8 mouse cellular contexts compared by ENCODE assay signal in the genomic region with DNA sequence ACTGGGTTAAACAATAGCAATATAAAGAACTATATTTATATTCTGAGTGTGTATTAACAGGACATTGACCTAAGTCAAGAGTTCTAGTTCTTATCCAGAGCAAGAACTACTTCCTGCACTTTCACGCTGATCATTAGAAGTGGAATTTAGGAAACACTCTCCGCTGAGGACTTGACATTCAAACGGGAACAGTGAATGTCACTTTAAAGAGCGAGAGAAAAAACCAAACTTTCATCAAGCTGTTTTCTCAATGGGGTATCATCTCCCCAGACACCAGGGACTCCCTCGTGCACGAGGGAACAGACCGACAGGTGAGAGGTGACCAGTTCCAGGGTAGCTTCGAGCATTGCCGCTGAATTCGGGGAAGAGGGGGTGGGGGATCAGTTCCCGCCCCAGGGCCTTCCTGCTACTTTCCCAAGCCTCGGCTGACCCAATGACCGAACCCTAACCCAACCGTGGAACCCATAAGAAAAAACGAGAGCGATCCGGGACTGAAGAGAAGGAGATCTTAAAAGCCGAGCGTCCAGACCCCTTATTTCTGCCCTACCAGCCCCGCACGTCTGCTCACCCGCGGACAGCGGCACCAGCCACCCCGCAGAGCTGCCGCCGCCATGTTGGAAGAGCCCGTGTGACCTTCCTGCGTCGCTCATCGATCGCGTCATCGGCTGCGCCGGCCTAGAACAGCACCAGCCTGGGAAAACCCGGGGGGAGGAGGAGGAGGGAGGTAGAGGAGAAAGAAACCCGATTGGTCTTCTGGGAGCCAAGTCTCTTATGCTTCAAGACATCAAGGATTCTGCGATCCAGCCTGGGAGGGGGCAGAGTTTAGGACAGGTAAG. TPM values are rescaled to one million over a fixed set of nuclear protein-coding genes. Genes with fewer than 3 reads are reported as not detected.
A peak's percentile ranks its signal among the peaks of the same experiment; 100 is the strongest.
DNase-seq lines count a peak whose midpoint lies in the region; ATAC-seq and TF ChIP-seq lines count a peak whose summit lies in the region.

A gene (minus strand): TSS at position 639 of the 836 bp plus-strand sequence.

- H3K27ac ChIP-seq in MEL (ENCODE audit: control insufficient read depth, low read depth, low read length), result peak within 1 kb of the TSS; percentile 69
- H3K27ac ChIP-seq in cerebellum, adult 2 months (ENCODE audit: insufficient read depth, low read length), result peak within 1 kb of the TSS; percentile 76
- peak within 1 kb of the TSS; percentile 80 for H3K27ac ChIP-seq in forebrain, postnatal 0 days (ENCODE audit: low read depth, low read length)
- H3K27ac ChIP-seq in lung, embryonic 15.5 days, result peak within 1 kb of the TSS; percentile 41

- peak within 1 kb of the TSS; percentile 92 for H3K9ac ChIP-seq in MEL (ENCODE audit: control insufficient read depth, low read depth, low read length, poor library complexity, severe bottlenecking)
- H3K9ac ChIP-seq in forebrain, postnatal 0 days, result peak within 1 kb of the TSS; percentile 77
- peak within 1 kb of the TSS; percentile 70 for H3K9ac ChIP-seq in lung, embryonic 15.5 days

- peaks cover 2 to 10% of the 10 kb centered on the region in 2 experiments; a peak in 3 of 4 replicates for H3K4me1 ChIP-seq in MEL (ENCODE audit: control insufficient read depth in 1 of 2, insufficient read depth in 2 of 2, low read length in 2 of 2)
- peaks cover 2% of the 10 kb centered on the region; the same call in 1 of the 2 replicates for H3K4me1 ChIP-seq in cerebellum, adult 2 months (ENCODE audit: control insufficient read depth, insufficient read depth, low read length)
- H3K4me1 ChIP-seq in forebrain, postnatal 0 days (ENCODE audit: insufficient read depth), result peaks cover 7% of the 10 kb centered on the region; the same call in 1 of the 2 replicates
- peaks cover 10% of the 10 kb centered on the region for H3K4me1 ChIP-seq in lung, embryonic 15.5 days

- DNase-seq in MEL (ENCODE audit: low read depth, low spot score), result peak; percentile 97
- peak; percentile 95 to 98 for DNase-seq in cerebellum, adult 2 months
- DNase-seq in forebrain, postnatal 0 days, result peak; percentile 98
- peak; percentile 95 for DNase-seq in heart, postnatal 4 days
- DNase-seq in layer of hippocampus, adult 8-10 months (ENCODE audit: low spot score in 2 of 2), result peak; percentile 92 to 95
- DNase-seq in ovary, adult 18-20 months (ENCODE audit: low spot score), result peak; percentile 91
- DNase-seq in thymus, postnatal 0 days (ENCODE audit: low spot score), result peak; percentile 93

- under 1% methylated on average over 39 of the region's 39 CpGs for WGBS in cerebellum, adult 2 months
- 1% methylated on average over 39 of the region's 39 CpGs for WGBS in forebrain, postnatal 0 days
- WGBS in lung, embryonic 15.5 days, result under 1% methylated on average over 39 of the region's 39 CpGs

- peak; percentile 86 to 91 for TF ChIP-seq POLR2A in MEL (IDR thresholded peaks at IDR 0.05; ENCODE audit: control insufficient read depth in 1 of 2, insufficient read depth in 1 of 2, low read depth in 1 of 2, low read length in 2 of 2, poor library complexity in 1 of 2)
- peak; percentile 80; the same call in 1 of the 2 replicates for TF ChIP-seq POLR2A in cerebellum, adult 2 months (IDR thresholded peaks at IDR 0.05; ENCODE audit: borderline replicate concordance, insufficient read depth, low read length)

- no peak for TF ChIP-seq CTCF in MEL (IDR thresholded peaks at IDR 0.05 in 2 of 3, conservative IDR thresholded peaks at IDR 0.05 in 1 of 3; ENCODE audit: control insufficient read depth in 1 of 3, insufficient read depth in 1 of 3, low read depth in 2 of 3, low read length in 3 of 3, poor library complexity in 1 of 3, severe bottlenecking in 1 of 3)
- no peak for TF ChIP-seq CTCF in cerebellum, adult 2 months (IDR thresholded peaks at IDR 0.05; ENCODE audit: borderline replicate concordance, insufficient read depth, low read depth, low read length)
- no peak for TF ChIP-seq CTCF in forebrain, postnatal 0 days (IDR thresholded peaks at IDR 0.05; ENCODE audit: low read depth)

- peak; percentile 99 for ATAC-seq in forebrain, postnatal 0 days
- peak; percentile 98 for ATAC-seq in lung, embryonic 15.5 days (ENCODE audit: borderline replicate concordance, extremely low read depth, low FRiP score, low TSS enrichment)

- no peak for TF ChIP-seq RAD21 in MEL (IDR thresholded peaks at IDR 0.05; ENCODE audit: low read depth, low read length)

- no peaks in the 10 kb centered on the region for H3K9me3 ChIP-seq in MEL (replicated peaks; ENCODE audit: insufficient read depth, low read length)
- no peaks in the 10 kb centered on the region for H3K9me3 ChIP-seq in forebrain, postnatal 0 days (ENCODE audit: low read length)
- no peaks in the 10 kb centered on the region for H3K9me3 ChIP-seq in lung, embryonic 15.5 days

- peaks cover 15% of the 10 kb centered on the region for H3K79me2 ChIP-seq in MEL (ENCODE audit: control insufficient read depth, insufficient read depth, low read length, poor library complexity)

- H3K4me3 ChIP-seq in MEL (ENCODE audit: control insufficient read depth in 1 of 2, insufficient read depth in 1 of 2, low read depth in 2 of 2, low read length in 2 of 2), result peak within 1 kb of the TSS; percentile 53 to 91
- H3K4me3 ChIP-seq in cerebellum, adult 2 months (replicated peaks; ENCODE audit: insufficient read depth, low read depth, low read length), result peak within 1 kb of the TSS; percentile 86
- peak within 1 kb of the TSS; percentile 77 for H3K4me3 ChIP-seq in forebrain, postnatal 0 days (ENCODE audit: low read depth, low read length)
- H3K4me3 ChIP-seq in lung, embryonic 15.5 days, result peak within 1 kb of the TSS; percentile 71

- H3K36me3 ChIP-seq in MEL (ENCODE audit: control insufficient read depth in 1 of 2, insufficient read depth in 2 of 2, low read length in 2 of 2), result peaks cover 8 to 9% of the 10 kb centered on the region in 2 experiments
- peaks cover 17% of the 10 kb centered on the region; the same call in 1 of the 2 replicates for H3K36me3 ChIP-seq in forebrain, postnatal 0 days (ENCODE audit: insufficient read depth)
- H3K36me3 ChIP-seq in lung, embryonic 15.5 days, result peaks cover 22% of the 10 kb centered on the region

- H3K4me2 ChIP-seq in forebrain, postnatal 0 days (ENCODE audit: low read depth), result peak within 1 kb of the TSS; percentile 74
- H3K4me2 ChIP-seq in lung, embryonic 15.5 days, result peak within 1 kb of the TSS; percentile 74

- no peaks in the 10 kb centered on the region for H3K27me3 ChIP-seq in MEL (ENCODE audit: control insufficient read depth in 1 of 2, insufficient read depth in 2 of 2, low read length in 2 of 2)
- no peaks in the 10 kb centered on the region for H3K27me3 ChIP-seq in cerebellum, adult 2 months (ENCODE audit: control insufficient read depth, insufficient read depth, low read length)
- no peaks in the 10 kb centered on the region for H3K27me3 ChIP-seq in forebrain, postnatal 0 days (ENCODE audit: insufficient read depth, low read length)
- H3K27me3 ChIP-seq in lung, embryonic 15.5 days, result no peaks in the 10 kb centered on the region

- no peak for TF ChIP-seq EP300 in MEL (IDR thresholded peaks at IDR 0.05; ENCODE audit: low read depth in 1 of 2, low read length in 2 of 2)

TF ChIP-seq in MEL, 35 proteins besides CTCF, POLR2A, EP300 and RAD21 (continues in another document):
- TF ChIP-seq MYB (IDR thresholded peaks at IDR 0.05; ENCODE audit: low read depth, low read length) (no peak), E2F4 (IDR thresholded peaks at IDR 0.05; ENCODE audit: borderline replicate concordance, low read depth, low read length) (no peak), CHD2 (IDR thresholded peaks at IDR 0.05; ENCODE audit: low read length) (no peak), BHLHE40 (IDR thresholded peaks at IDR 0.05; ENCODE audit: borderline replicate concordance, low read depth, low read length) (no peak), POLR2AphosphoS2 (IDR thresholded peaks at IDR 0.05; ENCODE audit: low read length) (peak; percentile 72; the same call in 1 of the 2 replicates), MEF2A (IDR thresholded peaks at IDR 0.05; ENCODE audit: extremely low read depth, insufficient replicate concordance, low read depth, low read length, poor library complexity, severe bottlenecking) (no peak), MYC (IDR thresholded peaks at IDR 0.05; ENCODE audit: low read depth, low read length) (peak; percentile 32; the same call in 1 of the 2 replicates), SMC3 (IDR thresholded peaks at IDR 0.05; ENCODE audit: low read depth, low read length) (no peak), USF2 (IDR thresholded peaks at IDR 0.05; ENCODE audit: borderline replicate concordance in 1 of 2, insufficient read depth in 1 of 2, low read depth in 1 of 2, low read length in 2 of 2) (0 out of 4 replicates have a peak, but pooled peaks of 1 of the 2 experiments have one; percentile 9), ELF1 (IDR thresholded peaks at IDR 0.05; ENCODE audit: low read depth, low read length) (peak; percentile 73), JUND (IDR thresholded peaks at IDR 0.05; ENCODE audit: low read depth, low read length) (no peak), GABPA (IDR thresholded peaks at IDR 0.05; ENCODE audit: low read depth, low read length) (no peak), ZNF384 (IDR thresholded peaks at IDR 0.05; ENCODE audit: low read depth, low read length) (no peak), TAL1 (IDR thresholded peaks at IDR 0.05; ENCODE audit: low read length) (no peak), NELFE (IDR thresholded peaks at IDR 0.05; ENCODE audit: low read depth, low read length) (peak; percentile 90), MAZ (IDR thresholded peaks at IDR 0.05; ENCODE audit: low read depth, low read length) (peak; percentile 97), ZMIZ1 (IDR thresholded peaks at IDR 0.05; ENCODE audit: low read depth, low read length) (peak; percentile 62; the same call in 1 of the 2 replicates), SIN3A (IDR thresholded peaks at IDR 0.05; ENCODE audit: low read length) (peak; percentile 93), NRF1 (IDR thresholded peaks at IDR 0.05; ENCODE audit: insufficient read depth, low read depth, low read length, poor library complexity, severe bottlenecking) (peak; percentile 53; the same call in 1 of the 2 replicates), ZC3H11A (IDR thresholded peaks at IDR 0.05; ENCODE audit: low read depth, low read length) (no peak)

RNA-seq across cellular contexts. Expression of the gene that starts here (rescaled TPM):
- 147 and 174 TPM in 2 replicates for total RNA-seq in MEL (2012; rRNA removed)
- polyA plus RNA-seq in MEL (2012; ENCODE audit: insufficient read depth in 1 of 2, insufficient read length in 2 of 2, low read depth in 1 of 2, low replicate concordance in 2 of 2, missing spikeins in 1 of 2), result 100 to 1,000 TPM in 1 of 2 experiments, not detected in 1; 199 TPM
- 91.5 and 98.4 TPM in 2 replicates for polyA plus RNA-seq in cerebellum, adult 2 months (2012; rRNA removed)
- 65.7 and 67.9 TPM in 2 replicates for total RNA-seq in forebrain, postnatal 0 days (2014; rRNA removed)
- polyA plus RNA-seq in forebrain, postnatal 0 days (2015; fragmentation: Nextera tagmentation; extraction: Ambion mirVana), result 33.7 and 35.1 TPM in 2 replicates
- total RNA-seq in heart, postnatal 4 days (2021), result 100 to 1,000 TPM; 107 to 112 TPM
- 10 to 100 TPM; 65.1 to 80.9 (median 70.8) TPM for total RNA-seq in layer of hippocampus, adult 8-10 months (2022)
- polyA plus RNA-seq in lung, embryonic 15.5 days (2015; fragmentation: Nextera tagmentation; extraction: Ambion mirVana), result 55.1 and 56.0 TPM in 2 replicates
- polyA plus RNA-seq in thymus, postnatal 0 days (2015; fragmentation: Nextera tagmentation; extraction: Ambion mirVana), result 49.3 and 50.6 TPM in 2 replicates

Comparison
In these comparisons a context has a peak if more than half of its experiments do, and no peak if none do; other contexts are left out.
1. Peak in every context shown above with its lines: DNase-seq, ATAC-seq, H3K4me3 ChIP-seq and H3K27ac ChIP-seq.